Mouse (Mus musculus) thymus, postnatal 14 days (tissue): ENCODE measurements at regions not wholly inside any gene's neighbourhood (a gene's known extent, or its start where the extent isn't known, plus 50 kb on each side); places are given as distances from the start of the nearest gene placed in this dataset.

Source experiments
- DNase-seq: peaks from one replicate; pipeline ENCODE4 v3.0.0; 2021

DNA sequence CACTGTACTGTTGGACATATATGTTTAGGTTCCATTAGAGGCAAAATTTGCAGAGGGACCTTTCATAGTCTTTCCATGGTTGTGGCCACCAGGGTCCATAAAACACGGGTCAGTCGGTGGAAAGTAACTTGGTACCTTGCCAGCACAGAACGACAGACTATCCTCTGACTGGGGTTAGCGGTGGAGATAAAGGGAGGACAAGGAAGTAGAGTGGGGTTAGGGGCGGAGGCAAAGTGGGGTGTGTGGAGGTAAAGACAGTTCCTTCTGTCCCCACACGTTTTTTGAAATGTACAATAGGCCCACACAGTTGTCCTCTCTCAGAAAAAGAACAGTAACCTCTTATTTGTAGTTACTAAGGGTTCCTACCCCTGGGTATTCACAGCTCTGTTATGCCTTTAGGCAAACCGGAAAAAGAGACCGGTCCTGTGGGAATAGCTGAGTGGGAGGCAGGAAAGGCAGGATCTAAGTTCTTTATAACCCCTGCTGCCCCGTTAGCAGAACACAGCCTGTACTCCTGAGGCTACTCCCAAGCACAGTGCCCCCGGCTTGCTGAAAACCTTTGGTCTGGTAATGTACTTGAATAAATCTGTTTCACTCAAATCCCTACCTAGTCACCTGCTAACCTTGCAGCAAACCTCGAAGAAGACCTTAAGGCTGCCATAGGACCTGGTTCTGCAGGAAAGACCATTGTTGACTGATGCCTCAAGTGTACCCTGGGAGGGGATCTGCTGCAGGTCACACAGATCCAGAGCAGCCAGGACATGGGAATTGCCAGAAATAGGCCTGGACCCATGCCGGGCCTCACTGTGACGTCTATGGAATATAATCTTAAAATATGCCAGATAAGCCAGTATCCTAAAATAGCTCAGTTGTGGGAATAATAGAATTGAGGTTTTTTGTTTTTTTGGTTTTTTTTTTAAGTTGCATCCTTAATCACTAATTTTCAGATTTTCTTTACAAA, 51.6 kb upstream of the Gm29133 start:
- peak; percentile 55 for DNase-seq
